Mouse (Mus musculus): ENCODE data around the gene Ino80. TPM values are rescaled to one million over a fixed set of nuclear protein-coding genes. Genes with fewer than 3 reads are reported as not detected.
A peak's percentile ranks its signal among the peaks of the same experiment; 100 is the strongest.

The Ino80 gene
- polyA plus RNA-seq, 1 experiment from 2014 or later: 8.1 TPM

- H3K9ac ChIP-seq (replicated peaks; ENCODE audit: low read depth, low read length): no peak overlapping the region
- WGBS: 49% methylated on average over 3 of the region's 3 CpGs
- H3K27me3 ChIP-seq (ENCODE audit: control insufficient read depth, insufficient read depth, low read length): peaks cover 15% of the 10 kb centered on the region
- no peaks in the 10 kb centered on the region for H3K9me3 ChIP-seq (ENCODE audit: control insufficient read depth, low read depth, low read length)
- H3K4me1 ChIP-seq (ENCODE audit: control insufficient read depth, insufficient read depth, low read length): peaks cover 23% of the 10 kb centered on the region
- H3K27ac ChIP-seq (ENCODE audit: low read length): no peak overlapping the region
- H3K36me3 ChIP-seq (ENCODE audit: control insufficient read depth, insufficient read depth, low read length): no peaks in the 10 kb centered on the region
- ATAC-seq (ENCODE audit: insufficient number of reproducible peaks, insufficient read depth, low FRiP score, low read depth): peak; percentile 59; the same call in 1 of the 2 replicates
- H3K4me2 ChIP-seq (replicated peaks; ENCODE audit: low read depth, low read length): peak overlapping the region; percentile 16; the same call in 1 of the 2 replicates
- H3K4me3 ChIP-seq (ENCODE audit: low read depth, low read length): no peak overlapping the region
These were observed 148.2 kb downstream of the Ino80 start for GRCm38 (mm10) chr2:119329123-119329817.

- Histone ChIP-seq H3K4me1 (ENCODE audit: control insufficient read depth, insufficient read depth, low read length) (peaks cover 23% of the 10 kb centered on the region), H3K4me2 (replicated peaks; ENCODE audit: low read depth, low read length) (peak overlapping the region; percentile 92; the same call in 1 of the 2 replicates), H3K27me3 (ENCODE audit: control insufficient read depth, insufficient read depth, low read length) (peaks cover 21% of the 10 kb centered on the region), H3K9me3 (ENCODE audit: control insufficient read depth, low read depth, low read length) (no peaks in the 10 kb centered on the region), H3K27ac (ENCODE audit: low read length) (no peak overlapping the region), H3K36me3 (ENCODE audit: control insufficient read depth, insufficient read depth, low read length) (no peaks in the 10 kb centered on the region), H3K4me3 (ENCODE audit: low read depth, low read length) (0 out of 2 replicates have a peak overlapping the region, but pooled peaks have one; percentile 51), H3K9ac (replicated peaks; ENCODE audit: low read depth, low read length) (no peak overlapping the region)
- ATAC-seq (ENCODE audit: insufficient number of reproducible peaks, insufficient read depth, low FRiP score, low read depth): no peak
- WGBS: 37% methylated on average over 5 of the region's 5 CpGs
These were observed 148.9 kb downstream of the Ino80 start for GRCm38 (mm10) chr2:119328546-119328945.

- ATAC-seq (ENCODE audit: insufficient number of reproducible peaks, insufficient read depth, low FRiP score, low read depth): no peak
- peaks cover 23% of the 10 kb centered on the region for H3K4me1 ChIP-seq (ENCODE audit: control insufficient read depth, insufficient read depth, low read length)
- 30% methylated on average over 11 of the region's 11 CpGs for WGBS
- 0 out of 2 replicates have a peak overlapping the region, but pooled peaks have one; percentile 25 for H3K9ac ChIP-seq (replicated peaks; ENCODE audit: low read depth, low read length)
- peak overlapping the region; percentile 92; the same call in 1 of the 2 replicates for H3K4me2 ChIP-seq (replicated peaks; ENCODE audit: low read depth, low read length)
- peak overlapping the region; percentile 51 for H3K4me3 ChIP-seq (ENCODE audit: low read depth, low read length)
- H3K9me3 ChIP-seq (ENCODE audit: control insufficient read depth, low read depth, low read length): no peaks in the 10 kb centered on the region
- no peaks in the 10 kb centered on the region for H3K36me3 ChIP-seq (ENCODE audit: control insufficient read depth, insufficient read depth, low read length)
- no peak overlapping the region for H3K27ac ChIP-seq (ENCODE audit: low read length)
- peaks cover 26% of the 10 kb centered on the region for H3K27me3 ChIP-seq (ENCODE audit: control insufficient read depth, insufficient read depth, low read length)
These were observed 149.5 kb downstream of the Ino80 start for GRCm38 (mm10) chr2:119327942-119328526.

- Histone ChIP-seq H3K27ac (ENCODE audit: low read length) (no peak overlapping the region; the same call in 1 of the 2 replicates), H3K4me1 (ENCODE audit: control insufficient read depth, insufficient read depth, low read length) (peaks cover 31% of the 10 kb centered on the region), H3K4me3 (ENCODE audit: low read depth, low read length) (peak overlapping the region; percentile 51), H3K4me2 (replicated peaks; ENCODE audit: low read depth, low read length) (peak overlapping the region; percentile 92), H3K36me3 (ENCODE audit: control insufficient read depth, insufficient read depth, low read length) (no peaks in the 10 kb centered on the region), H3K27me3 (ENCODE audit: control insufficient read depth, insufficient read depth, low read length) (peaks cover 36% of the 10 kb centered on the region), H3K9me3 (ENCODE audit: control insufficient read depth, low read depth, low read length) (no peaks in the 10 kb centered on the region), H3K9ac (replicated peaks; ENCODE audit: low read depth, low read length) (peak overlapping the region; percentile 25; the same call in 1 of the 2 replicates)
- ATAC-seq (ENCODE audit: insufficient number of reproducible peaks, insufficient read depth, low FRiP score, low read depth): no peak
- WGBS: 0% methylated on average over 30 of the region's 30 CpGs
These were observed 150.4 kb downstream of the Ino80 start for GRCm38 (mm10) chr2:119327102-119327480.

- no peak for ATAC-seq (ENCODE audit: insufficient number of reproducible peaks, insufficient read depth, low FRiP score, low read depth)
- H3K4me2 ChIP-seq (replicated peaks; ENCODE audit: low read depth, low read length): peak overlapping the region; percentile 92
- H3K4me1 ChIP-seq (ENCODE audit: control insufficient read depth, insufficient read depth, low read length): peaks cover 37% of the 10 kb centered on the region
- peak overlapping the region; percentile 27; the same call in 1 of the 2 replicates for H3K27ac ChIP-seq (ENCODE audit: low read length)
- no peaks in the 10 kb centered on the region for H3K36me3 ChIP-seq (ENCODE audit: control insufficient read depth, insufficient read depth, low read length)
- H3K9me3 ChIP-seq (ENCODE audit: control insufficient read depth, low read depth, low read length): no peaks in the 10 kb centered on the region
- H3K9ac ChIP-seq (replicated peaks; ENCODE audit: low read depth, low read length): peak overlapping the region; percentile 14; the same call in 1 of the 2 replicates
- H3K4me3 ChIP-seq (ENCODE audit: low read depth, low read length): peak overlapping the region; percentile 51
- under 1% methylated on average over 61 of the region's 61 CpGs for WGBS
- peaks cover 42% of the 10 kb centered on the region for H3K27me3 ChIP-seq (ENCODE audit: control insufficient read depth, insufficient read depth, low read length)
These were observed 151.1 kb downstream of the Ino80 start for GRCm38 (mm10) chr2:119326161-119327101.

GRCm38 (mm10) chr2:119325568-119326143, 151.8 kb downstream of the Ino80 start, which contains the start of gene Dll4:
TSS of gene Dll4 (plus strand) at chr2:119325784.
- peaks cover 40% of the 10 kb centered on the region for H3K4me1 ChIP-seq (ENCODE audit: control insufficient read depth, insufficient read depth, low read length)
- no peaks in the 10 kb centered on the region for H3K36me3 ChIP-seq (ENCODE audit: control insufficient read depth, insufficient read depth, low read length)
- H3K4me3 ChIP-seq (ENCODE audit: low read depth, low read length): peak within 1 kb of the TSS; percentile 51
- no peaks in the 10 kb centered on the region for H3K9me3 ChIP-seq (ENCODE audit: control insufficient read depth, low read depth, low read length)
- H3K27ac ChIP-seq (ENCODE audit: low read length): peak within 1 kb of the TSS; percentile 39; the same call in 1 of the 2 replicates
- ATAC-seq (ENCODE audit: insufficient number of reproducible peaks, insufficient read depth, low FRiP score, low read depth): peak; percentile 64; the same call in 1 of the 2 replicates
- peak within 1 kb of the TSS; percentile 92 for H3K4me2 ChIP-seq (replicated peaks; ENCODE audit: low read depth, low read length)
- WGBS: under 1% methylated on average over 33 of the region's 33 CpGs
- peak within 1 kb of the TSS; percentile 14; the same call in 1 of the 2 replicates for H3K9ac ChIP-seq (replicated peaks; ENCODE audit: low read depth, low read length)
- peaks cover 49% of the 10 kb centered on the region for H3K27me3 ChIP-seq (ENCODE audit: control insufficient read depth, insufficient read depth, low read length)

- Histone ChIP-seq H3K4me2 (replicated peaks; ENCODE audit: low read depth, low read length) (peak overlapping the region; percentile 92), H3K9me3 (ENCODE audit: control insufficient read depth, low read depth, low read length) (no peaks in the 10 kb centered on the region), H3K27ac (ENCODE audit: low read length) (peak overlapping the region; percentile 39; the same call in 1 of the 2 replicates), H3K27me3 (ENCODE audit: control insufficient read depth, insufficient read depth, low read length) (peaks cover 49% of the 10 kb centered on the region), H3K36me3 (ENCODE audit: control insufficient read depth, insufficient read depth, low read length) (no peaks in the 10 kb centered on the region), H3K4me3 (ENCODE audit: low read depth, low read length) (peak overlapping the region; percentile 51), H3K4me1 (ENCODE audit: control insufficient read depth, insufficient read depth, low read length) (peaks cover 40% of the 10 kb centered on the region), H3K9ac (replicated peaks; ENCODE audit: low read depth, low read length) (no peak overlapping the region)
- ATAC-seq (ENCODE audit: insufficient number of reproducible peaks, insufficient read depth, low FRiP score, low read depth): peak; percentile 46; the same call in 1 of the 2 replicates
- under 1% methylated on average over 32 of the region's 32 CpGs for WGBS
These were observed 152.7 kb downstream of the Ino80 start for GRCm38 (mm10) chr2:119324576-119325318.
